Mouse (Mus musculus) mouse embryonic stem cell (cell line): ENCODE results near the gene Gdpd1.

Source experiments
- in situ Hi-C, 2 experiments: fragments of 300-500 bp; cut with MboI; formaldehyde crosslinking; loops; 1 replicate in 1 of 2; 3 replicates in 1 of 2; pipeline ENCODE4 v1.14.3; 2019 to 2020; ENCODE audit warnings: low sequenced_read_pairs in 2 of 2, low pct_unique_long_range_greater_than_20kb in 1 of 2, mixed read lengths in 1 of 2; ENCODE audit not compliant: unreplicated experiment in 1 of 2

The Gdpd1 gene

DNA sequence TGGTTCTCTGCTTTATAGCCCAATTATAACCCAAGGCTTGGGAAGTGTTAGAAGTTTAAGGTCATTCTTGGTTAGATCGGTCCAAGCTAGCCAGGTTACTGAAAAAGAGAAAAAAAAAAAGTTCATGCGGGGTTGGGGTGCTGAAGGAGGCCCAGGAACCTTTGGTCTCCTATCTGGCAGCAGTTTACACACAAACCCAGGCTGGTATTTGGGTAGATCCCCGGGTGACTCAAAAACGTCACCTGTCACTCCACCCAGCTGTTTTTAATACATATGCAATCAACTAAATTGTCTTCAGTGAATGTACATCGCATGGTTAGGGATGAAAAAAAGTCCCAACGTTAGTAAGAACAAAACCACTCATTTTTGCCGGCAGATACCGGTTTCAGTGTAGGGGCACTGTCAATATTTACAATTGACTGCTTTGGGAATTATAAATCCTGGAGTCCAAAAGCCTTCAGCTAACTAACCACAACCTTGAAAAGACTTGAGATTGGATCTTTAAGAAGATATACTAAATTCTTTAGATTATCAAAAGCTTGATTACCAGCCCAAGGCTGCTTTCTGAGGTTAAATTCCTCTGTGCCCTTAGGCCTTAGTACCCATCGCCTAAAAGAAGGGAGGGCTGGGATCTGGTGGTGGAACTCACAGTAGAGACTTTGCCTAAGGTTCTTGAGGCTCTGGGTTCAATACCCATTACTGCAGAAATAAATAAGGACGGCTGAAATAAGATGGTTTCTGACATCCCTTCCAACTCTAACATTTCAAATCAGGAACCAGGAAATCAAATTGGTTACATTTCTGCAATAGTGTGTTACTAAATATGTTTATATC lies 78.9 kb downstream of the Gdpd1 start:
- in situ Hi-C loops: no loop called here

DNA sequence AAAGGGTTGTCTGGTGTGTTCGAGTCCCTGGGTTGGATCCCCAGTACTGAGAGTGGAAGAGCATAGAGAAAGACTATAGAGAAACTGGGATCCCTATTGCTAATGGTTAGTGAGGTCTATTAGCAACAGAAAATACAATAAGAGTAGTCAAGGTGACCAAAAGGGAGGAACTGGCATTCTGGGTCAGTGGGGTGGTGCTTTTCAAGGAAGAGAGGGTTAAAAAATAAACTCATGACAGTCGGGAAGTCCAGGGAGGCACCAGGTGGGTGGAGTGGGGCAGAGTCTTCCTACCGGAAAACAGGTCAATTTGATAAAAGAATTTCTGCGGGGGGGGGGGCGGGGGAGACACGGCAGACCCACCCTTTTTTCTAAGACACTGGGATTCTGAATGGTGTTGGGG lies 79.5 kb downstream of the Gdpd1 start:
- in situ Hi-C loops: no loop called here

DNA sequence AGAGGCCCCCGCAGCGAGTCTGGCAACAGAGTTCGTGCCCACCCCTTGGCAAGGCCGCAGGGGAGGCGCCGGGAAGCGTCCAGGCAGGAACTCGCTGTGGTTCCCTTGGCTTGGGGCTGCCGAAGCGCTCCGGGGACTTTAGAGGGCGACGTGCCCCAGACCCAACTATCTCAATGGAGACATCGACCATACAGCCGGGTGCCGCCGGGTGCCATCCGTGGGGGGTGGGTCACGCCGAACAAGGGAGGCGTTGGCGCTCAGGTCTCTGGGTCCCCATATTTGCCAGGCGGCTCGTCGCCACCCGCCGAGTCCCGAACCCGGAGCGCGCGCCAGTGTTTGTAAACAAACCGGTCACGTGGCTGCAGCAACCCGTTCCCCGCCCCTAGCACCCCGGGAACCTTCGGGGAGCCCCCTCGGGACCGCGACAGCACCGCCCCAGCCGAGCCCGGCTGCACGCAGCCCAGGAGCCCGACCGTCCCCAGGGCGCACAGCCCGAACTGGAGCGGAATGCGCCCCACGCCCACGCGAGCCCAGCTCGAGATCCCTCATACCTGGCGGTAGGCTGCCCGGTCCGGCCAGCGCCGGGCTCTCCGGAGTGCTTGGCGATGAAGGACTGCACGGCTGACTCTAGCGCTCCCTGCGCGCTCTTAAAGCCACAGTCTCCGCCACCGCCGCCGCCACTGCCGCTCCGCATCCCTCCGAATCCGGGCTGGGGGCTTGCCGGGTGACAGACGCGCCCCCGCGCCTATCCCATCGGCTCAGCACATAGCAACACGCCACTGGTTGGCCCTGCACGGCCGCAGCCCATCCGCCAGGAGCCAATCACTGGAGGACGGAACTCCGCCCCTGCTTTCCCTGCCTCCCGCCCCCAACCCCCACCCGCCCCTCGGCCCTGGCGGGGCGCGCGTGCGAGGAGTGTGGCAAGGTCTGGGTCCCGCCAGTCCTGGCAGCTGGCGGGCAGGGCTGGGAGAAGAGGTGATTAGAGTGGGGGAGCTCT lies 80.5 kb downstream of the Gdpd1 start, which contains the start of gene Ypel2:
TSS of gene Ypel2 (minus strand) at position 667 of the 997 bp plus-strand sequence.
- in situ Hi-C loops: no loop called here

DNA sequence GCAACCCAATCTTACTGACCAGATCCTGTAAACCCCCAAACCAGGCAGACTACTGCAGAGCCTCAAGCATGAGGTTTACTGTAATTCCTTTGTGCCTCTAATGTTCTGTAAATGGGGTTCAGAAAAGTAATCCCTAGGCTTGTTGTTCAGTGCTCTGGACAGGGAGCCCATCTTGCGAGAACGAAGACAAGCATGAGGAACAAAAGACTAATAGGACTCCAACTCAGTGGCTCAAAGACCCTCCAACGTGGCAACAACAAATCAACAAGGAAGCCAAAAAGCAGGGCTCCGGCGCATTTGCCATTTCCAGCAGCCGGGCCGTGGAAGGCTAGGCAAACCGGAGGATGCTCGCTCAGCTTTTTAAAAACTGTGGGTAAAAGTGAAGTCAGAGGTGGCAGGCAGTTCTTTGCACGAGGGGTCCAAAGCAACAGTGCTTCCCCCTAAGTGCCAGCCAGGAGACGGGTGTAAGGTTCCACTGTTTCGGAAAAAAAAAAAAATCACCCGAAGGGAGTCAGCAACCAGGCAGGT lies 81.3 kb downstream of the Gdpd1 start:
- in situ Hi-C loops: no loop called here

DNA sequence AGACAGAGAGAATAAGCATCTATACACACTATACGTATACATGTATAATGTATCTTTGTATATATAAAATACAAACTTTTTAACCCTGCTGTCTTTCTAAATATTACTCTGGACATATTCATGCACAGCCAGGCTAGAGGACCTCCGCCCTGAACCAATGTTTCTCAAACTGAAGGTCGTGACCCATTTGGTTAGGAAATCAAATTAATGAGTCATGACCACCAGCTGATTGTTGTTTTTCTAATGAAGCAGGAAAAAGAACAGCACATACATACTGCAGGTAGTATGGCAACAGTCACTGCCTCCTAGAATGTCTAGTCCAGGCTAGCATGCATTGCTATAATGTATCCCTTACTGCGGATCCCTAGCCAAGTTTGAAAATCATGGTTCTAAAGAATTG lies 82.6 kb downstream of the Gdpd1 start:
- in situ Hi-C loops: no loop called here

DNA sequence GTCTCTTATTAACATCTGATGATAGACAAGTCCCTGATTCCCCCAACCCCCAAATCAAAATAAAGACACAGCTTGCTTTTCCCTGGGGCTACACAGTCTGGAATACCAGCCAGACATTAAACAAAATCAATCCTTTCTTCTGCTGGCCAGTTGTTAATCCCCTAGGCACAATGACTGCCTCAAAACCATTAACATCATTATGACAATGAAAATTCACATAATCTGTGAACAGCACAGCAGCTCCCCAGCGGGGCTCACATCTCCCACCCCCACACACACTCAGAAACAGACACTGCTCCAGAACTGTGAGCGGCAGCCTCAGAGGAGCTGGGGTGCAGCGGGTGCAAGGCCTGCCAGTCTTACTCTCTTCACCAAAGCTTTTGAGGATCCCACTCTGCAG lies 83.6 kb downstream of the Gdpd1 start:
- in situ Hi-C loops: no loop called here

DNA sequence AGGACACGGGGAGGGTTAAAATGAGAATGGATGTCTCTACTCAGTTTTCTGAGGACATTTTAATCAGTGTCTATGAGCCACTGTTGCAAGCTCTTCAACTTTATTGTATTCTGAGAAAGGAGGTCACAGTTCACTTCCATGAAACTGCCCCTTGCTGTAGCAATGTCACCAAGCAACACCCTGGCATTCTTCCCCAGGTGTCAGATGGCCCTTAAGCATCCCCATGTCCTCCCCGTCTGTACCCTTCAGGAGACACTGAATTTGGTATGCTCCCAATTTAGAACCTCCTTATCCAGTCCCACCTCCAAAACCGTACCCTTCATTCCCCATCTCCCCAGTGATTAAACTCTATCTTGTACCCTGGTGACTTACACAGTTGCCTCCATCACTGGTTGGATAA lies 88.9 kb downstream of the Gdpd1 start:
- in situ Hi-C loops: no loop called here
